9 mouse cellular contexts compared by ENCODE assay signal in genomic region chr13:53096615-53097014, GRCm38 (mm10).
A peak's percentile ranks its signal among the peaks of the same experiment; 100 is the strongest.
DNase-seq lines count a peak whose midpoint lies in the region; ATAC-seq lines count a peak whose summit lies in the region.
"Had no signal": no experiment of that assay in that cellular context is flagged by ENCODE, and none has a peak within 500 bp of the region (broad histone marks: within the 10 kb centered on the region; RNA-seq: fewer than 3 reads in every experiment).

No protein-coding gene starts in this region.

- DNase-seq in hindbrain, embryonic 11.5 days (ENCODE audit: low spot score), result peak; percentile 83
- DNase-seq in adipocyte (ENCODE audit: low spot score), result peak; percentile 74
- DNase-seq in induced T-regulatory cell, adult 2 months (ENCODE audit: low read depth), result peak; percentile 58
- DNase-seq in left cerebral cortex, postnatal 36 days (ENCODE audit: low spot score in 2 of 2), result peak; percentile 59 to 60
- peak; percentile 58 to 63 for DNase-seq in natural killer cell, adult 2 months (ENCODE audit: low spot score in 2 of 2)
- peak; percentile 51 for DNase-seq in thymus, postnatal 14 days

- 25% methylated on average over 8 of the region's 8 CpGs for WGBS in hindbrain, embryonic 11.5 days
- 19% methylated on average over 8 of the region's 8 CpGs for WGBS in hindbrain, embryonic 16.5 days

- H3K4me3 ChIP-seq in hindbrain, embryonic 11.5 days (ENCODE audit: low read depth, low read length), result no peak overlapping the region
- no peak overlapping the region for H3K4me3 ChIP-seq in hindbrain, embryonic 16.5 days (ENCODE audit: low read length)
- H3K4me3 ChIP-seq: limb, embryonic 13.5 days had no signal

- no peak overlapping the region for H3K9ac ChIP-seq in hindbrain, embryonic 11.5 days (ENCODE audit: low read depth, low read length)
- no peak overlapping the region for H3K9ac ChIP-seq in hindbrain, embryonic 16.5 days (ENCODE audit: low read depth, low read length)
- H3K9ac ChIP-seq: limb, embryonic 13.5 days had no signal

- intact Hi-C loops in left cerebral cortex, postnatal 36 days (cut with DNase I), result loop anchor here (1.0 to 5.0 kb wide), 4 partner anchors 99 to 445 kb away; partner anchors contain the start of gene Nfil3

- no peak for ATAC-seq in hindbrain, embryonic 11.5 days (ENCODE audit: low FRiP score)
- no peak for ATAC-seq in hindbrain, embryonic 16.5 days
- peak; percentile 71 for ATAC-seq in common myeloid progenitor, adult 5-6 weeks (replicated peaks; ENCODE audit: low read depth, poor library complexity, severe bottlenecking)

- H3K27me3 ChIP-seq in hindbrain, embryonic 11.5 days (ENCODE audit: control insufficient read depth, insufficient read depth, low read length), result no peaks in the 10 kb centered on the region
- no peaks in the 10 kb centered on the region; the same call in 1 of the 2 replicates for H3K27me3 ChIP-seq in hindbrain, embryonic 16.5 days (replicated peaks; ENCODE audit: control insufficient read depth, insufficient read depth, low read length)

- no peaks in the 10 kb centered on the region for H3K9me3 ChIP-seq in hindbrain, embryonic 11.5 days (ENCODE audit: control insufficient read depth, low read length)
- H3K9me3 ChIP-seq in hindbrain, embryonic 16.5 days (ENCODE audit: control insufficient read depth, low read length), result no peaks in the 10 kb centered on the region
- H3K9me3 ChIP-seq: limb, embryonic 13.5 days had no signal

- H3K4me2 ChIP-seq in hindbrain, embryonic 11.5 days (replicated peaks; ENCODE audit: low read depth, low read length), result no peak overlapping the region
- H3K4me2 ChIP-seq in hindbrain, embryonic 16.5 days (ENCODE audit: low read length), result no peak overlapping the region
- H3K4me2 ChIP-seq: limb, embryonic 13.5 days had no signal

- no peak overlapping the region for H3K27ac ChIP-seq in hindbrain, embryonic 11.5 days (ENCODE audit: low read depth, low read length)
- no peak overlapping the region for H3K27ac ChIP-seq in hindbrain, embryonic 16.5 days (ENCODE audit: low read depth, low read length)
- H3K27ac ChIP-seq: limb, embryonic 13.5 days had no signal

- no peaks in the 10 kb centered on the region for H3K36me3 ChIP-seq in hindbrain, embryonic 11.5 days (ENCODE audit: control insufficient read depth, insufficient read depth, low read length)
- no peaks in the 10 kb centered on the region for H3K36me3 ChIP-seq in hindbrain, embryonic 16.5 days (ENCODE audit: control insufficient read depth, insufficient read depth, low read length)
- H3K36me3 ChIP-seq: limb, embryonic 13.5 days had no signal

- no peaks in the 10 kb centered on the region for H3K4me1 ChIP-seq in hindbrain, embryonic 11.5 days (replicated peaks; ENCODE audit: control insufficient read depth, insufficient read depth, low read length)
- H3K4me1 ChIP-seq in hindbrain, embryonic 16.5 days (ENCODE audit: control insufficient read depth, insufficient read depth, low read depth, low read length), result no peaks in the 10 kb centered on the region
